Comparison of ENCODE assay signal across 23 mouse cellular contexts in genomic region chr15:59975310-59975709, GRCm38 (mm10). TPM values are rescaled to one million over a fixed set of nuclear protein-coding genes. Genes with fewer than 3 reads are reported as not detected.
DNase-seq lines count a peak whose midpoint lies in the region; ATAC-seq lines count a peak whose summit lies in the region.
"Had no signal": no experiment of that assay in that cellular context is flagged by ENCODE, and none has a peak within 500 bp of the region (broad histone marks: within the 10 kb centered on the region; RNA-seq: fewer than 3 reads in every experiment).

No protein-coding gene starts in this region.

- no peaks in the 10 kb centered on the region for H3K36me3 ChIP-seq in heart, embryonic 13.5 days
- no peaks in the 10 kb centered on the region for H3K36me3 ChIP-seq in midbrain, embryonic 14.5 days (ENCODE audit: control insufficient read depth, insufficient read depth, low read length)
- no peaks in the 10 kb centered on the region for H3K36me3 ChIP-seq in midbrain, embryonic 16.5 days (ENCODE audit: control insufficient read depth, insufficient read depth, low read length)
- no peaks in the 10 kb centered on the region for H3K36me3 ChIP-seq in limb, embryonic 10.5 days
- H3K36me3 ChIP-seq: embryonic facial prominence, embryonic 12.5 days; hindbrain, embryonic 10.5 days; neural tube, embryonic 13.5 days had no signal

- H3K27ac ChIP-seq in heart, embryonic 13.5 days (replicated peaks) = peak overlapping the region; percentile 36; the same call in 1 of the 2 replicates
- H3K27ac ChIP-seq in midbrain, embryonic 14.5 days (replicated peaks; ENCODE audit: low read depth, low read length) = no peak overlapping the region
- H3K27ac ChIP-seq in midbrain, embryonic 16.5 days (ENCODE audit: low read length) = no peak overlapping the region
- H3K27ac ChIP-seq in limb, embryonic 10.5 days = 0 out of 2 replicates have a peak overlapping the region, but pooled peaks have one; percentile 42
- H3K27ac ChIP-seq: hindbrain, embryonic 10.5 days; neural tube, embryonic 13.5 days had no signal

- H3K9me3 ChIP-seq in heart, embryonic 13.5 days = peaks cover 4% of the 10 kb centered on the region; the same call in 1 of the 2 replicates
- no peaks in the 10 kb centered on the region for H3K9me3 ChIP-seq in midbrain, embryonic 14.5 days (ENCODE audit: control insufficient read depth, low read length)
- H3K9me3 ChIP-seq in midbrain, embryonic 16.5 days (replicated peaks; ENCODE audit: control insufficient read depth, low read length, poor library complexity, severe bottlenecking) = no peaks in the 10 kb centered on the region
- no peaks in the 10 kb centered on the region for H3K9me3 ChIP-seq in limb, embryonic 10.5 days (replicated peaks)
- H3K9me3 ChIP-seq: embryonic facial prominence, embryonic 12.5 days; hindbrain, embryonic 10.5 days; neural tube, embryonic 13.5 days had no signal

- no peaks in the 10 kb centered on the region for H3K27me3 ChIP-seq in heart, embryonic 13.5 days (replicated peaks)
- no peaks in the 10 kb centered on the region for H3K27me3 ChIP-seq in midbrain, embryonic 14.5 days (ENCODE audit: control insufficient read depth, insufficient read depth, low read length)
- H3K27me3 ChIP-seq in midbrain, embryonic 16.5 days (ENCODE audit: control insufficient read depth, insufficient read depth, low read depth, low read length) = no peaks in the 10 kb centered on the region
- H3K27me3 ChIP-seq in limb, embryonic 10.5 days (ENCODE audit: low read depth, poor library complexity, severe bottlenecking) = no peaks in the 10 kb centered on the region
- H3K27me3 ChIP-seq: embryonic facial prominence, embryonic 12.5 days; neural tube, embryonic 13.5 days had no signal

- H3K4me2 ChIP-seq in heart, embryonic 13.5 days = no peak overlapping the region
- H3K4me2 ChIP-seq in midbrain, embryonic 14.5 days (ENCODE audit: low read length) = no peak overlapping the region
- H3K4me2 ChIP-seq in midbrain, embryonic 16.5 days (ENCODE audit: low read length) = no peak overlapping the region
- H3K4me2 ChIP-seq: embryonic facial prominence, embryonic 12.5 days; heart, embryonic 11.5 days; neural tube, embryonic 13.5 days had no signal

- no peak for ATAC-seq in heart, embryonic 13.5 days (ENCODE audit: extremely low read depth, insufficient number of reproducible peaks, low FRiP score, low TSS enrichment)
- no peak for ATAC-seq in midbrain, embryonic 14.5 days (ENCODE audit: low FRiP score, low TSS enrichment)
- ATAC-seq in midbrain, embryonic 16.5 days = no peak

- H3K9ac ChIP-seq in heart, embryonic 13.5 days = no peak overlapping the region
- H3K9ac ChIP-seq in midbrain, embryonic 14.5 days (replicated peaks; ENCODE audit: low read length) = no peak overlapping the region
- no peak overlapping the region for H3K9ac ChIP-seq in midbrain, embryonic 16.5 days (ENCODE audit: low read depth, low read length)
- H3K9ac ChIP-seq: embryonic facial prominence, embryonic 12.5 days; neural tube, embryonic 13.5 days had no signal

- peaks cover 21% of the 10 kb centered on the region for H3K4me1 ChIP-seq in heart, embryonic 13.5 days
- H3K4me1 ChIP-seq in midbrain, embryonic 14.5 days (ENCODE audit: control insufficient read depth, insufficient read depth, low read length) = no peaks in the 10 kb centered on the region
- no peaks in the 10 kb centered on the region for H3K4me1 ChIP-seq in midbrain, embryonic 16.5 days (ENCODE audit: control insufficient read depth, insufficient read depth, low read length)
- H3K4me1 ChIP-seq in limb, embryonic 10.5 days = peaks cover 30% of the 10 kb centered on the region

- intact Hi-C loops in heart, postnatal 14 days (cut with DNase I) = no loop called here

- no peak for DNase-seq in heart, postnatal 14 days
- peak; percentile 9 for DNase-seq in midbrain, embryonic 14.5 days
- DNase-seq in embryo, embryonic 10.5 days (ENCODE audit: low spot score) = peak; percentile 48
- DNase-seq in limb, embryonic 10.5 days (ENCODE audit: low spot score) = no peak
- DNase-seq in left cerebral cortex, adult 9 months (ENCODE audit: low spot score in 2 of 2) = no peak
- DNase-seq in frontal cortex, postnatal 25 days (ENCODE audit: low spot score in 2 of 2) = no peak
- DNase-seq: cerebellum, postnatal 10 days; gastrocnemius, postnatal 10 days; kidney, adult 2 months; kidney, postnatal 4 days; lung, adult 18-20 months; thymus, postnatal 36 days had no signal

- no peak overlapping the region for H3K4me3 ChIP-seq in heart, embryonic 13.5 days
- no peak overlapping the region for H3K4me3 ChIP-seq in midbrain, embryonic 14.5 days (replicated peaks; ENCODE audit: low read depth, low read length)
- no peak overlapping the region for H3K4me3 ChIP-seq in midbrain, embryonic 16.5 days (ENCODE audit: low read depth, low read length)
- H3K4me3 ChIP-seq in limb, embryonic 10.5 days = no peak overlapping the region
- H3K4me3 ChIP-seq: embryonic facial prominence, embryonic 12.5 days; hindbrain, embryonic 10.5 days; neural tube, embryonic 13.5 days had no signal

- 27% methylated on average over 3 of the region's 3 CpGs for WGBS in heart, embryonic 13.5 days
- WGBS in midbrain, embryonic 14.5 days = 59% methylated on average over 3 of the region's 3 CpGs
- 49% methylated on average over 3 of the region's 3 CpGs for WGBS in midbrain, embryonic 16.5 days
- WGBS in limb, embryonic 10.5 days = 47% methylated on average over 3 of the region's 3 CpGs

RNA-seq across cellular contexts. Expression of gene 4933412E24Rik, which starts 41.1 kb away (rescaled TPM):
- not detected in 2 replicates for polyA plus RNA-seq in heart, embryonic 13.5 days (2015; fragmentation: Nextera tagmentation; extraction: Ambion mirVana)
- not detected for total RNA-seq in heart, postnatal 14 days (2021)
- polyA plus RNA-seq in midbrain, embryonic 14.5 days (2014; fragmentation: Nextera tagmentation; extraction: Ambion mirVana) = not detected in 2 replicates
- not detected in 2 replicates for polyA plus RNA-seq in midbrain, embryonic 16.5 days (2015; fragmentation: Nextera tagmentation; extraction: Ambion mirVana)
- polyA plus RNA-seq in limb, embryonic 10.5 days (2016; fragmentation: Nextera tagmentation; extraction: Ambion mirVana) = not detected in 2 replicates
- total RNA-seq: ES-E14; gastrocnemius, postnatal 10 days; layer of hippocampus, postnatal 25 days; left cerebral cortex, postnatal 36 days; liver, adult 2 months; monocyte, adult 5-6 weeks had no signal
- polyA plus RNA-seq: embryonic facial prominence, embryonic 12.5 days; heart, embryonic 11.5 days; hindbrain, embryonic 10.5 days; kidney, adult 2 months; liver, adult 2 months; neural tube, embryonic 13.5 days had no signal

Comparison
In these comparisons a context has a peak if more than half of its experiments do, and no peak if none do; other contexts are left out.
1. H3K27ac ChIP-seq: peak in heart, embryonic 13.5 days (single experiment) and limb, embryonic 10.5 days (single experiment); none in midbrain, embryonic 14.5 days (single experiment) and midbrain, embryonic 16.5 days (single experiment).
2. DNase-seq: peak in midbrain, embryonic 14.5 days (single experiment) and embryo, embryonic 10.5 days (single experiment); none in heart, postnatal 14 days (0 of 2), limb, embryonic 10.5 days (single experiment), left cerebral cortex, adult 9 months (0 of 2) and frontal cortex, postnatal 25 days (0 of 2).